Mouse (Mus musculus): ENCODE results near the gene Camkv.

DNA sequence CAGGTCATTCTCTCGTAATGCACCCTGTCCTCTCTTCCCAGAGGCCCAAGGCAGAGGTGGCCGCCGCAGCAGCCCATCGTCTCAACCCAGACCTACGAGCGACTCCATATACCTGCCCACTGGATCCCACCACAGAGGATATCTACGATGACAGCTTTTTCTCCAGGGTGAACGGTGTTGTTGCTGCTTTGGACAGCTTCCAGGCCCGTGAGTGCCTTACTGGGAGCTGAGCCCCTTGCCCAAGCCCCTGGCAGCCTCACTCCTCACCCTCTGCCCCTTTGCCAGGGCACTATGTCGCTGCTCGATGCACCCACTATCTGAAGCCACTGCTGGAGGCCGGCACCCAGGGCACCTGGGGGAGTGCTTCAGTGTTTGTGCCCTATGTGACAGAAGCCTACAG is 43.3 kb downstream of the Camkv start:
- no peak for TF ChIP-seq CTCF (IDR thresholded peaks at IDR 0.05; ENCODE audit: low read depth)
- TF ChIP-seq EP300 (IDR thresholded peaks at IDR 0.05; ENCODE audit: low read depth) = no peak
